Mouse (Mus musculus): ENCODE results near the gene Ppfia3.

Ppfia3 gene

GRCm38 (mm10) chr7:45312686-45313453, 53.9 kb downstream of the Ppfia3 start:
- no peak for DNase-seq (ENCODE audit: low spot score in 2 of 2)

GRCm38 (mm10) chr7:45312023-45312422, 54.8 kb downstream of the Ppfia3 start:
- no peak for DNase-seq (ENCODE audit: low spot score in 2 of 2)

GRCm38 (mm10) chr7:45309455-45309854, 57.4 kb downstream of the Ppfia3 start:
- peak in 1 of 2 experiments; percentile 50 for DNase-seq (ENCODE audit: low spot score in 2 of 2)

- DNase-seq (ENCODE audit: low spot score in 2 of 2): no peak
Observed at GRCm38 (mm10) chr7:45308551-45309240, 58.1 kb downstream of the Ppfia3 start.

GRCm38 (mm10) chr7:45305275-45305674, 61.5 kb downstream of the Ppfia3 start:
- DNase-seq (ENCODE audit: low spot score in 2 of 2): peak; percentile 62 to 67

- no peak for DNase-seq (ENCODE audit: low spot score in 2 of 2)
Observed at GRCm38 (mm10) chr7:45304869-45305268, 62.0 kb downstream of the Ppfia3 start.

GRCm38 (mm10) chr7:45302626-45303025, 64.2 kb downstream of the Ppfia3 start:
- DNase-seq (ENCODE audit: low spot score in 2 of 2): no peak

GRCm38 (mm10) chr7:45300270-45300669, 66.5 kb downstream of the Ppfia3 start:
- DNase-seq (ENCODE audit: low spot score in 2 of 2): peak; percentile 83 to 85

GRCm38 (mm10) chr7:45299752-45300151, 67.1 kb downstream of the Ppfia3 start:
- DNase-seq (ENCODE audit: low spot score in 2 of 2): peak; percentile 79 to 87

GRCm38 (mm10) chr7:45297563-45297962, 69.3 kb downstream of the Ppfia3 start:
- DNase-seq (ENCODE audit: low spot score in 2 of 2): no peak

GRCm38 (mm10) chr7:45296626-45297025, 70.2 kb downstream of the Ppfia3 start:
- no peak for DNase-seq (ENCODE audit: low spot score in 2 of 2)
